Mouse (Mus musculus) G1E (cell line): ENCODE data around the gene Coa7. TPM values are rescaled to one million over a fixed set of nuclear protein-coding genes. Genes with fewer than 3 reads are reported as not detected.

Source experiments
- ATAC-seq: 2 replicates; pipeline ENCODE4 v1.8.0; 2016; ENCODE audit warnings: mild to moderate bottlenecking; ENCODE audit not compliant: insufficient number of reproducible peaks, poor library complexity, low FRiP score, severe bottlenecking; ENCODE audit errors: extremely low read depth
- DNase-seq: peaks from one replicate; pipeline ENCODE4 v3.0.0; 2012; ENCODE audit warnings: low spot score
- H3K27me3 ChIP-seq: 2 replicates; pipeline ENCODE4 v1.6.1; 2012; ENCODE audit warnings: mild to moderate bottlenecking, low read length, inconsistent platforms; ENCODE audit not compliant: insufficient read depth
- H3K36me3 ChIP-seq: replicated peaks from 2 replicates; pipeline ENCODE3; 2012; ENCODE audit warnings: mild to moderate bottlenecking, inconsistent platforms
- H3K4me1 ChIP-seq: 2 replicates; pipeline ENCODE4 v1.6.1; 2012; ENCODE audit warnings: low read depth, low read length, inconsistent platforms, mixed read lengths; ENCODE audit not compliant: insufficient read depth
- H3K4me3 ChIP-seq: 2 replicates; pipeline ENCODE4 v1.5.1; 2012; ENCODE audit warnings: low read depth, mild to moderate bottlenecking, inconsistent platforms, low read length, moderate library complexity, mixed read lengths
- H3K9me3 ChIP-seq: replicated peaks from 2 replicates; pipeline ENCODE4 v1.6.1; 2012; ENCODE audit warnings: inconsistent platforms
- CTCF ChIP-seq: IDR thresholded peaks from 2 replicates; pipeline ENCODE4 v1.5.1; 2012; ENCODE audit warnings: low read depth, low read length, inconsistent platforms, mixed read lengths
- GATA1 ChIP-seq: IDR thresholded peaks from 2 replicates; pipeline ENCODE4 v1.6.1; 2012; ENCODE audit warnings: borderline replicate concordance, low read length, inconsistent platforms, mixed read lengths
- GATA2 ChIP-seq: IDR thresholded peaks from 2 replicates; pipeline ENCODE4 v1.6.1; 2012; ENCODE audit warnings: low read depth, low read length, inconsistent platforms, borderline replicate concordance
- POLR2AphosphoS5 ChIP-seq: IDR thresholded peaks from 2 replicates; pipeline ENCODE4 v1.6.1; 2012; ENCODE audit warnings: low read depth, low read length, inconsistent platforms; ENCODE audit not compliant: insufficient replicate concordance
- TAL1 ChIP-seq: conservative IDR thresholded peaks from 2 replicates; pipeline ENCODE4 v1.6.1; 2012; ENCODE audit warnings: low read depth, low read length, inconsistent platforms, mixed read lengths
- polyA plus RNA-seq: library from polyadenylated mRNA; stranded (reverse); fragments of >175 nt; gene quantifications from 2 replicates; pipeline ENCODE4 v1.2.3, GENCODE M21; 2012
- total RNA-seq, 2 experiments: library from RNA; stranded (forward) in 1 of 2; stranded (reverse) in 1 of 2; fragments of 200-1000 nt in 1 of 2; fragments of >200 nt in 1 of 2; fragmentation: Nextera tagmentation in 1 of 2; gene quantifications; 2 replicates each; pipeline ENCODE4 v1.2.3; 2014 to 2017

The Coa7 gene
- total RNA-seq (2014; fragmentation: Nextera tagmentation) (4.2 and 6.8 TPM in 2 replicates), total RNA-seq (2017) (6.3 and 11.1 TPM in 2 replicates), polyA plus RNA-seq (1.4 and 4.2 TPM in 2 replicates)

DNA sequence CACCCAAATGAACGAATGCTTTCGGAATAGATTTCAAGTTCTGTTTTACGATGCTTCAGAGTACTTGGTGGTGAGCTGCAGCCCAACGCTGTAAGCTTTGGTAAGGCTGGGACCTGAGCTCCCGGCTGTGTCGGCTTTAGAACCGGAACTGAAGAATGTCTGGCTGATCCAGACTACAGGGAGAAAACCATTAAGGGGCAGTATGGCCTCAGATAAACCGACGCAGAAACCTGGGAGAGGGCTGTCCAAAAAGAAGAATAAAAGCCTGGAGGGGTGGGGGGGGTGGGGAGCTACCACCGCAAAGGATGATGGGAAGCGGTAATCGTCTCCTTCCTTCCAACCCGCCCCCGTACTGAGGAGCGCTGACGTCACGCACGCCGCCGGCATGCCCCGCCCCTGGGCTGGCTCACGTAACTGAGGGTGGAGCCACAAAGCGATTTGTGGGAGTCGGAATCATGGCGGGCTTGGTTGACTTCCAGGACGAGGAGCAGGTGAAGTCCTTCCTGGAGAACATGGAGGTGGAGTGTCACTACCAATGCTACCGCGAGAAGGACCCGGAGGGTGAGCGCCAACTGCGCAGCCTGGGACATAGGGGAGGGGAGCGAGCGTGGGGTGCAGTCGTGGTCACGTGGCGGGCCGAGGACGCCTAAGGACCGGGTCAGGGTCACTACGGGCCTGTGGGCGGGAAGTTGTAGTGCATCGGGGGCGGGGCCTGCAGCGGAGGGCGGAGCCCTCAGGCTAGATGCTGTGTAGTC is at the start of gene Coa7:
Gene Coa7 (plus strand): TSS at position 411 of the 755 bp plus-strand sequence.
- Histone ChIP-seq H3K4me3 (peak within 1 kb of the TSS; percentile 77), H3K9me3 (no peaks in the 10 kb centered on the region), H3K27me3 (no peaks in the 10 kb centered on the region), H3K36me3 (peaks cover 27% of the 10 kb centered on the region), H3K4me1 (peaks cover 28% of the 10 kb centered on the region)
- ATAC-seq (peak; percentile 87), DNase-seq (peak; percentile 89)
- TF ChIP-seq TAL1: no peak
- TF ChIP-seq CTCF: no peak
- no peak for TF ChIP-seq POLR2AphosphoS5
- TF ChIP-seq GATA1: no peak
- TF ChIP-seq GATA2: no peak

- peaks cover 9% of the 10 kb centered on the region for H3K36me3 ChIP-seq
- TF ChIP-seq GATA1 (no peak), CTCF (no peak), TAL1 (no peak), GATA2 (no peak), POLR2AphosphoS5 (no peak)
- peaks cover 24% of the 10 kb centered on the region for H3K4me1 ChIP-seq
- ATAC-seq (no peak), DNase-seq (no peak)
- no peaks in the 10 kb centered on the region for H3K9me3 ChIP-seq
- H3K27me3 ChIP-seq: no peaks in the 10 kb centered on the region
- H3K4me3 ChIP-seq: peak overlapping the region; percentile 89
Measured at GRCm38 (mm10) chr4:108300266-108300665, 27.7 kb upstream of the Coa7 start.

GRCm38 (mm10) chr4:108300670-108301373 is 27.1 kb upstream of the Coa7 start, which contains the start of gene Zyg11b:
Gene Zyg11b (minus strand): TSS chr4:108301096.
- H3K36me3 ChIP-seq: peaks cover 9% of the 10 kb centered on the region
- DNase-seq (peak; percentile 90), ATAC-seq (peak; percentile 90)
- H3K9me3 ChIP-seq: no peaks in the 10 kb centered on the region
- TF ChIP-seq POLR2AphosphoS5 (no peak), GATA1 (no peak), TAL1 (no peak), CTCF (no peak), GATA2 (no peak)
- peak within 1 kb of the TSS; percentile 89 for H3K4me3 ChIP-seq
- H3K4me1 ChIP-seq: peaks cover 24% of the 10 kb centered on the region
- no peaks in the 10 kb centered on the region for H3K27me3 ChIP-seq

GRCm38 (mm10) chr4:108302296-108302890 is 25.5 kb upstream of the Coa7 start:
- TF ChIP-seq CTCF (no peak), GATA2 (no peak), POLR2AphosphoS5 (no peak), GATA1 (no peak), TAL1 (no peak)
- ATAC-seq: no peak
- peaks cover 6% of the 10 kb centered on the region for H3K36me3 ChIP-seq

DNA sequence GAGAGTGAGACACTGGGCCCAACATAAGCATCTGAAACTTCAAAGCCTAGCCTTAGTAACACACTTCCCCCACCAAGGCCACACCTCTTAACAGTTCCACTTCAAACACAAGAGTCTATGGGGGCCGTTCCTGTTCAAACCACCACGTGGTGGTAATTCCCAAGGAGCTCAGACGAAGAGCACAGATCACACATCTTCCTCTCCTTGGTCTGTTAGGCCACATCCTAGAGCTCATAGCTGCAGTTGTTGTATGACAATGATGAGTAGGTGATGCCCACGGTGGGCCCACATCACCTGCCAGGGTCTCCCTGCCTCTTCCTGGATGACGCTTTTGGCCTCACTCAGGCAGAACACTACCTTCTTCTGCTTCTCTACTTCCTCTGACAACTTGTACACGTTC is 17.2 kb upstream of the Coa7 start:
- Histone ChIP-seq H3K36me3 (no peaks in the 10 kb centered on the region), H3K4me3 (no peak overlapping the region), H3K9me3 (peaks cover 5% of the 10 kb centered on the region; the same call in 1 of the 2 replicates), H3K27me3 (no peaks in the 10 kb centered on the region), H3K4me1 (no peaks in the 10 kb centered on the region)
- no peak for TF ChIP-seq GATA1
- no peak for TF ChIP-seq GATA2
- no peak for TF ChIP-seq CTCF
- no peak for TF ChIP-seq TAL1
- TF ChIP-seq POLR2AphosphoS5: no peak
- ATAC-seq (no peak), DNase-seq (no peak)

More at GRCm38 (mm10) chr4:108302296-108302890, 25.5 kb upstream of the Coa7 start:
- peaks cover 24% of the 10 kb centered on the region for H3K4me1 ChIP-seq
- no peaks in the 10 kb centered on the region for H3K27me3 ChIP-seq
- no peak overlapping the region for H3K4me3 ChIP-seq
- DNase-seq: no peak
- no peaks in the 10 kb centered on the region; the same call in 1 of the 2 replicates for H3K9me3 ChIP-seq

GRCm38 (mm10) chr4:108314041-108314440 is 13.9 kb upstream of the Coa7 start:
- TF ChIP-seq GATA2: no peak
- no peak for TF ChIP-seq TAL1
- no peak for TF ChIP-seq POLR2AphosphoS5
- Histone ChIP-seq H3K36me3 (no peaks in the 10 kb centered on the region), H3K4me1 (peaks cover 14% of the 10 kb centered on the region), H3K27me3 (peaks cover 6% of the 10 kb centered on the region), H3K9me3 (no peaks in the 10 kb centered on the region), H3K4me3 (no peak overlapping the region)
- DNase-seq (no peak), ATAC-seq (no peak)
